Mouse (Mus musculus) megakaryocyte, embryonic 14.5 days (primary cell): ENCODE measurements at regions not wholly inside any gene's neighbourhood (a gene's known extent, or its start where the extent isn't known, plus 50 kb on each side); places are given as distances from the start of the nearest gene placed in this dataset.

Experiments
- H3K27me3 ChIP-seq: replicated peaks from 2 replicates; pipeline ENCODE3; 2012; ENCODE audit warnings: inconsistent platforms
- H3K36me3 ChIP-seq: replicated peaks from 2 replicates; pipeline ENCODE3; 2012; ENCODE audit warnings: low read length, inconsistent platforms, mixed read lengths
- H3K4me1 ChIP-seq: 2 replicates; pipeline ENCODE4 v1.6.1; 2012; ENCODE audit warnings: inconsistent platforms
- H3K4me3 ChIP-seq: replicated peaks from 2 replicates; pipeline ENCODE3; 2012; ENCODE audit warnings: moderate library complexity, mild to moderate bottlenecking, inconsistent platforms
- H3K9me3 ChIP-seq: 2 replicates; pipeline ENCODE4 v1.6.1; 2012; ENCODE audit warnings: inconsistent platforms
- FLI1 ChIP-seq: IDR thresholded peaks from 2 replicates; pipeline ENCODE4 v1.6.1; 2012; ENCODE audit warnings: low read length, inconsistent platforms, mixed read lengths
- GATA1 ChIP-seq: IDR thresholded peaks from 3 replicates; pipeline ENCODE4 v1.6.1; 2012; ENCODE audit warnings: mixed read lengths, low read length, inconsistent platforms, borderline replicate concordance

DNA sequence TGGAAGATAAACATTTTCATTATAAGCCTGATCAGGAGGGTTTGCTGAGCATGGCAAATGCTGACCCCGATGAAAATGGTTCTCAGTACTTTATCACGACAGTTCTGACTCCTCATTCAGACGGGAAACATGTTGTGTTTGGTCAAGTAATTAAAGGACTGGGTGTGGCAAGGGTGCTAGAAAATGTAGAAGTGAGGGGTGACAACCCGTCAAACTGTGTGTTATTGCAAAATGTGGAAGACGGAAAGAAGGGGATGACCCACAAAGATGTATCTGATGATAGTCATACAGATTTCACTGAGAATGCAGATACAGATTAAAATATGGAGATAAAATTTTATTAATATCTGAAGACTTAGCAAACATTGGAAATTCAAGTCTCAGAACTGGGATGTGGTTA, 186.2 kb upstream of the Gm9833 start:
- no peaks in the 10 kb centered on the region; the same call in 1 of the 2 replicates for H3K9me3 ChIP-seq
- TF ChIP-seq GATA1 (no peak), FLI1 (no peak)

DNA sequence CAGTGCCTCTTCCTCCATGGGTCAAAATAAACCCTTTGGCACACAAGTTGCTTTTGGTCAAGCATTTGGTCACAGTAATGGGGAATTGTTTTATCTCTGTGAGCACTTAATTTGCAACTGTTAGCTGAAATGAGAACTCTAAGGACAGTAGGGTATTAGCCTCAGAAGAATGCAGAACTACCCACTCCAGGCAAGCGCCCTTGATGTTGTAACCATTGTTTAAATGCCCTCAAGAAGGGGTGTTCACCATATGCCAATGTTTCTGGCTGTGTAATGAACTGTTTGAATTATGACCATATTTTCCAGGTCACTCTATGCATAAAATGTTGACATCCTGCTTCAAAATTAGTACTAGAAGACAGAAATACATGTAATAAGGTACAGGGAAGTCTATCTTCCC, 174.6 kb upstream of the Gm9833 start:
- Histone ChIP-seq H3K4me3 (no peak overlapping the region), H3K4me1 (peaks cover 22% of the 10 kb centered on the region), H3K36me3 (no peaks in the 10 kb centered on the region), H3K27me3 (no peaks in the 10 kb centered on the region), H3K9me3 (no peaks in the 10 kb centered on the region)
- no peak for TF ChIP-seq GATA1
- no peak for TF ChIP-seq FLI1

More for the DNA sequence above, 186.2 kb upstream of the Gm9833 start:
- H3K4me1 ChIP-seq = peaks cover 25% of the 10 kb centered on the region
- H3K36me3 ChIP-seq = no peaks in the 10 kb centered on the region
- H3K27me3 ChIP-seq = no peaks in the 10 kb centered on the region
- no peak overlapping the region for H3K4me3 ChIP-seq

DNA sequence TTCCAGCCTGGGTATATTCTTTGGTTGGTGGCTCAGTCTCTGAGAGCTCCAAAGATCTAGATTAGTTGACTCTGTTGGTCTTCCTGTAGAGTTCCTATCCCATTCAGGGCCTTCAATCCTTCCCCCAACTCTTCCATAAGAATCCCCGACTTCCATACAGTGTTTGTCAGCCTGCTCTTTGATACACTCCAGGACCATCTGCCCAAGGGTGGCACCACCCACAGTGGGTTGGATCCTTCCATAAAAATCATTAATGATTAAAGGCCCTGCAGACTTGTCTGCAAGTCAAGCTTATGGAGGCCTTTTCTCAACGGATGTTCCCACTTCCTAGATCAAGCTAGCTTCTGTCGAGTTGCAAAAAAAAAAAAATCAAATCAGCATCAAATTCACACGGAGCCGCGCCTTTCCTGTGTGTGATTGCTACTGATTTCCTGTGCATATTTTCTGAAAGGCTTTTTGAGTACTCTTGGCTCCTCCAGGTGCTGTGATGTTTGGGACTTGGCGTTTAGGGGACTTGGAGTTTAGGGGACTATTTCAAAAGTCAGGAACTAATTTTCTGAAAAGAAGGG, 171.3 kb upstream of the Gm9833 start:
- TF ChIP-seq FLI1 (no peak), GATA1 (no peak)
- Histone ChIP-seq H3K4me1 (peaks cover 29% of the 10 kb centered on the region), H3K36me3 (no peaks in the 10 kb centered on the region), H3K4me3 (no peak overlapping the region), H3K9me3 (no peaks in the 10 kb centered on the region), H3K27me3 (no peaks in the 10 kb centered on the region)

DNA sequence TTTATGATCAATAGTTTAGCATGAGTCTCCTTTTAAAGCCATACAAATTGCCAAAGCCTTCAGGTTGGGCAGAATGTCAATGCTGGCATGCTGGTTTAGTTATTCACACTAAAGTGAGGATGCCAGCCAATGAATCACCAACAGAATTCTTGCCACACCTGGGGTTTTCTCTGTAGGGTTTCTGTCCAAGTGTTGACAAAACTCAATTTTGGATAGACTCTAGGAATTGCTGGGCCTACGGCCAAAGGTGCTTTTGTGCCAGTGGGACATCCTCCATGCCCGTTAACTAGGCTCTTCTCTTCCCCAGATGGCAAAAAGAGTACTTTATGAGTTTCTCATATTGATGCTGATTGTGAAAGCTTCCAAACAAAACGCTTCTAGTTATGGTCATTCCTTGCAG, 167.6 kb upstream of the Gm9833 start:
- Histone ChIP-seq H3K4me1 (peaks cover 59% of the 10 kb centered on the region), H3K36me3 (peaks cover 5% of the 10 kb centered on the region), H3K4me3 (no peak overlapping the region), H3K9me3 (peaks cover 5% of the 10 kb centered on the region; the same call in 1 of the 2 replicates), H3K27me3 (no peaks in the 10 kb centered on the region)
- TF ChIP-seq FLI1 (no peak), GATA1 (no peak)

DNA sequence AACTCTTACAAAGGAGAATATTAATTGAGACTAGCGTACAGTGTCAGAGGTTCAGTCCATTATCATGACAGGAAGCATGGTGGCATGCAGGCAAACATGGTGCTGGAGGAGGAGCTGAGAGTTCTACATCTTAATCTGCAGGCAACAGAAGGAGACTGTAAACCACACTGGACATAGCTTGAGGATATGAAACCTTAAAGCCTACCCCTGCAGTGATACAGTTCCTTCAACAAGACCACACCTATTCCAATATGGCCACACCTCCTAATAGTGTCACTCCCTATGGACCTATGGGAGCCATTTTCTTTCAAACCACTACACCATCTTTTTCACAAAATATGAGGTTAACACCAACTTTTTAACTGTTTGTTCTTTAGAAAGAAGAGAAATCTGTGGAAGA, 166.2 kb upstream of the Gm9833 start:
- no peaks in the 10 kb centered on the region for H3K27me3 ChIP-seq
- peaks cover 61% of the 10 kb centered on the region for H3K4me1 ChIP-seq
- TF ChIP-seq GATA1 (peak; percentile 74; the same call in 1 of the 3 replicates), FLI1 (no peak)
- H3K4me3 ChIP-seq = no peak overlapping the region
- H3K36me3 ChIP-seq = peaks cover 5% of the 10 kb centered on the region
- peaks cover 5% of the 10 kb centered on the region; the same call in 1 of the 2 replicates for H3K9me3 ChIP-seq

DNA sequence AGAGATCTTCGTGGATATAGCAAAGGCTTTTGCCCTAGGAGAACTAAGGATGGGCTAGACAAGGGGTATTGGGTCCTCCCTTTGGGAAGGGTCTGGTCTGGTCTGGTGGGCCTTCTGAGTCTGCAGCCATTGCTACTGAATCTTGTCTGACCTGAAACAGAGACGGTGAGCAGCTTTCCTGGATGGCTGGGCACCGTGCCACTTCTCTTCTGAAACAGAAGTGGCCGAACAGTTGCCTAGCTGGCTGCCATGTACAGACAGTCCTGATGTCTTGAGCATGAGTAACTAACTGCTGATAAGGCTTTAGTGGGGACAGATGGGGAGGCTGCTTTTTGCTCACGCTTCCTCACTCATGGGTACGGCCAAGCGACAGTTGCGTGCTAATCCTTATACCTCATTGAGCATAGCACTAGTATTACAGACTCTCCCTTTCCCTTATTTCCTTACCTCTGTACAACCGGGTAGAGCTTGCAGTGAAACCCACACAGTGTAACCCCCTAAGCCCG, 165.3 kb upstream of the Gm9833 start:
- Histone ChIP-seq H3K36me3 (peaks cover 5% of the 10 kb centered on the region), H3K9me3 (peaks cover 5% of the 10 kb centered on the region; the same call in 1 of the 2 replicates), H3K27me3 (no peaks in the 10 kb centered on the region), H3K4me3 (no peak overlapping the region), H3K4me1 (peaks cover 57% of the 10 kb centered on the region)
- no peak for TF ChIP-seq GATA1
- TF ChIP-seq FLI1 = no peak

DNA sequence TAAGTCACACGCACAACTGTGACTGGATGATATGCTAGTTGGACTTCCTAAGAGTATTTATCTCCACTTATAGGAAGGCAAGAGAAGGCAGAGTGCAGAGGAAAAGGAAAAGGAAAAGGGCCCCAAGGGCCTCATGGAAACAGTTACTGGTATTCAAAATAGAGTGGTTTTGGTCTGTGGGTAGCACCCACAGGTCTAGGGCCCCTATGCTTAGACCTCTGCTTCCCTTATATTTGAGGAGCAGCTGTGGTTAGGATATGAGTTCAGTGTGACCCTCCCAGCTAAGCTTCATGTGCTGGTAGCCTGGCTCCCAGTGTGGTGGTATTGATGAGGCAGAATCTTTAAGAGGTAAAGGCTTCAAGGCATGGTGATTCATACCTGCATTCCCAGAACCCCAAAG, 163.3 kb upstream of the Gm9833 start:
- no peak overlapping the region for H3K4me3 ChIP-seq
- H3K4me1 ChIP-seq = peaks cover 60% of the 10 kb centered on the region
- no peaks in the 10 kb centered on the region for H3K27me3 ChIP-seq
- H3K9me3 ChIP-seq = peaks cover 5% of the 10 kb centered on the region; the same call in 1 of the 2 replicates
- TF ChIP-seq FLI1 = no peak
- no peak; the same call in 2 of the 3 replicates for TF ChIP-seq GATA1
- peaks cover 5% of the 10 kb centered on the region for H3K36me3 ChIP-seq

DNA sequence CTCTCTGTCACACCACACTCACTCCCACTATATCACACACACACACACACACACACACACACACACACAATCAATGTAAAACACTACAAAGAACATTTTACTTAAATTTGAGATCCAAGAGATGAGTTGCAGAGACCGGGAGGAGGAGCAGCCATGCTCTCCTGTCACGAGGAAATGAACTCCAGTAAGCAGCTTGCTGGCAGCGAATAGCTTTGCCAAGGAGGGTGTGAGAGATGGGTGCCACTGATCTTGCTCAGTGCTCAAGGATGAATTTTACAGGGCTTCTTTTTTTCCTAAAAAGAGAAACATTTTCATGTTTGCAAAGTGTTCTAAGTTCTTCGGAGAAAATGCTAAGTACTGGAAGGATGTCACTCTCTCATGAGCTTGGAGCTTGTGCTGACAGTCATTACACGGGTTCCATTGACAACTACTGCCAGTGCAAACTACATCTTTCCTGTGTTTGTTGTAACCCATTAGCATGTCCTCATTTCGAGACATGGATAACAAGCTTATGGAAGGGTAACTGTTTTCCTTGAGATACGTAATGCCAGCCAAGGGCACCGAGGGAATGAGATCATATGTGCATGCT, 151.0 kb upstream of the Gm9833 start:
- no peak overlapping the region for H3K4me3 ChIP-seq
- H3K9me3 ChIP-seq = no peaks in the 10 kb centered on the region
- no peak for TF ChIP-seq FLI1
- TF ChIP-seq GATA1 = no peak
- no peaks in the 10 kb centered on the region for H3K27me3 ChIP-seq
- H3K4me1 ChIP-seq = peaks cover 23% of the 10 kb centered on the region
- no peaks in the 10 kb centered on the region for H3K36me3 ChIP-seq

DNA sequence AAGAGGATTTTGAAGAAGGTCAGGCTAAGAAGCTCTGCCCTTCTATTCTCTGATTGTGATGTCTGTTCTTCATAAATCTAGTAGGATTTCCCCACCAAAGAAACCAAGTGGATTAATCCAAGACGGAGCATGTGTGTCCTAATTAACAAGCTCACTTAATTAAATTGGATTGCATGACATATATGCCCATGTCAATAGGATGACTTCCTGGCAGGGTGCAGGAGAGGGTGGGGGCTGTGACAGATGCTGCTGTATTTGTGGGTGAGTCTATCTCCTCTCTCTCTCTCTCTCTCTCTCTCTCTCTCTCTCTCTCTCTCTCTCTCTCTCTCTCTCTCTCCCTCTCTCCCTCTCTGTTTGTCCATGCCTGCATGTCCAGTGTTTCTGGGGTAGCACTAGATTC, 149.3 kb upstream of the Gm9833 start:
- Histone ChIP-seq H3K27me3 (no peaks in the 10 kb centered on the region), H3K36me3 (no peaks in the 10 kb centered on the region), H3K4me1 (peaks cover 40% of the 10 kb centered on the region), H3K4me3 (no peak overlapping the region), H3K9me3 (no peaks in the 10 kb centered on the region)
- TF ChIP-seq FLI1 (no peak), GATA1 (no peak)

DNA sequence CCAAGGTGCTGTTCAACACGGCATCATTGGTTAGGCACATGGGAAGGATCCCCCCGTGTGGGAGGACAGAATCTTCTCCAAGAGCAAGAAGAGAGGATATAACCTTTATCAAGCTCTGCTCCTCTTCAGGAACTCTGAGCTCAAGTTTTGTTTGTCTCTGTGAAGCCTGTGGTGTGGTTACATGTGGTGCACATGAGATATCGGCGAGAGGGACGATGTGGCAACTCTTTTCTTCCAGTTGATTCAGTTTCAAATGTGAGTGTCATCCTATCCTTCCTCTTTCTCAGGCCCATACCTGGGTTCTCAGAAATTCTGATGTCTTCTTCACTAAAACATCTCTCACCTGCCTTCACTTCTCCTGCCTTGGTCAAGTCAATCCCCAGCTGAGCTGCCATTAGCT, 145.3 kb upstream of the Gm9833 start:
- no peaks in the 10 kb centered on the region for H3K9me3 ChIP-seq
- TF ChIP-seq FLI1 = no peak
- TF ChIP-seq GATA1 = no peak
- H3K27me3 ChIP-seq = no peaks in the 10 kb centered on the region
- H3K36me3 ChIP-seq = no peaks in the 10 kb centered on the region
- peaks cover 61% of the 10 kb centered on the region for H3K4me1 ChIP-seq
- H3K4me3 ChIP-seq = peak overlapping the region; percentile 7

DNA sequence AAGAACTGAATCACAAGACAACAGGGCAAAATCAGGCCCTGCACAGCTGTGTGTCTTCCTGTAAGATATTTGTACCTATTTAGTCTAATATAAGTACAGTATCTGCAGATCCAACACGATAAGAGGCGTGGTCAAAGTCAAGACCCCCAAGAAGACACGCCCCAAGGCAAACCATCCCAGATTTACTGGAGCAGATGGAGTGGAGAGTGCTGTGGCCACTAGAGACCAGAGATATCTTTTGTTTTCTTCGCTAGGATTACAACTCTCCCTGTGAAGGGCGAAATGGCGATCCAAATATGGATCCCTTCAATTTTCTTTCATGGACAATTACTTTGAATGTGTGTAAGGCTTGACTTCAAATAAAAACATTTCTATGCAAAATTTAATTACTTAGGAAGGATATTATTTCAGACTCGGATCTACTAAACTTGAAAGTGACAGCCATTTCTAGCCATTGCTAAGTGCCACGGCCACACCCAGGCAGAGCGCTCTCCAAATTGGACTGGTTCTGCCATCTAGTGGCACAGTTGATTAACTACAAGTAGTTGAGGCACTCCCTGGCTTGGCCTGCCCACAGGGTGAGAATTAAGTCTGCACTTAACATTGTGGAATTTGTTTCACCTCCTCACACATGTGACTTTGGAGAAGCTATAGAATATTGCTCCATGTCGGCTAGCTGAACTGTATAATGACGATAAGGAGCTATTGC, 140.4 kb upstream of the Gm9833 start:
- no peaks in the 10 kb centered on the region for H3K27me3 ChIP-seq
- peak overlapping the region; percentile 77 for H3K4me3 ChIP-seq
- no peaks in the 10 kb centered on the region for H3K36me3 ChIP-seq
- H3K9me3 ChIP-seq = no peaks in the 10 kb centered on the region
- TF ChIP-seq GATA1 (no peak), FLI1 (no peak)
- H3K4me1 ChIP-seq = peaks cover 41% of the 10 kb centered on the region
